Mouse (Mus musculus): Measurements from ENCODE around the gene Gfra4. TPM values are rescaled to one million over a fixed set of nuclear protein-coding genes. Genes with fewer than 3 reads are reported as not detected.
A peak's percentile ranks its signal among the peaks of the same experiment; 100 is the strongest.

Gene Gfra4
- polyA plus RNA-seq, 1 experiment from 2014 or later = 1.8 TPM

- Histone ChIP-seq H3K27ac (ENCODE audit: low read length) (no peak overlapping the region), H3K4me2 (ENCODE audit: low read depth, low read length) (no peak overlapping the region), H3K9ac (ENCODE audit: low read length) (no peak overlapping the region), H3K27me3 (ENCODE audit: control insufficient read depth, insufficient read depth, low read length) (peaks cover 13% of the 10 kb centered on the region; the same call in 1 of the 2 replicates), H3K36me3 (ENCODE audit: control insufficient read depth, insufficient read depth) (no peaks in the 10 kb centered on the region), H3K9me3 (replicated peaks; ENCODE audit: control insufficient read depth, low read length) (no peaks in the 10 kb centered on the region), H3K4me1 (ENCODE audit: control insufficient read depth, insufficient read depth, low read length) (peaks cover 8% of the 10 kb centered on the region), H3K4me3 (ENCODE audit: low read length) (no peak overlapping the region)
- WGBS = 61% methylated on average over 9 of the region's 9 CpGs
- no peak for ATAC-seq (replicated peaks; ENCODE audit: extremely low read depth, insufficient read depth, low FRiP score)
Measured at GRCm38 (mm10) chr2:131066342-131066741, 23.5 kb upstream of the Gfra4 start.

GRCm38 (mm10) chr2:131063404-131063864 lies 20.5 kb upstream of the Gfra4 start, which contains the start of gene Adam33:
Adam33 (minus strand) TSS chr2:131063814.
- H3K4me2 ChIP-seq (ENCODE audit: low read depth, low read length) = peak within 1 kb of the TSS; percentile 54
- H3K4me1 ChIP-seq (ENCODE audit: control insufficient read depth, insufficient read depth, low read length) = peaks cover 31% of the 10 kb centered on the region
- H3K36me3 ChIP-seq (ENCODE audit: control insufficient read depth, insufficient read depth) = no peaks in the 10 kb centered on the region
- 3% methylated on average over 23 of the region's 27 CpGs for WGBS
- ATAC-seq (replicated peaks; ENCODE audit: extremely low read depth, insufficient read depth, low FRiP score) = no peak; the same call in 1 of the 2 replicates
- no peak within 1 kb of the TSS for H3K27ac ChIP-seq (ENCODE audit: low read length)
- H3K27me3 ChIP-seq (ENCODE audit: control insufficient read depth, insufficient read depth, low read length) = peaks cover 13% of the 10 kb centered on the region; the same call in 1 of the 2 replicates
- H3K4me3 ChIP-seq (ENCODE audit: low read length) = peak within 1 kb of the TSS; percentile 26
- H3K9ac ChIP-seq (ENCODE audit: low read length) = peak within 1 kb of the TSS; percentile 57
- H3K9me3 ChIP-seq (replicated peaks; ENCODE audit: control insufficient read depth, low read length) = no peaks in the 10 kb centered on the region

GRCm38 (mm10) chr2:131061607-131062006 lies 18.7 kb upstream of the Gfra4 start:
- no peaks in the 10 kb centered on the region for H3K36me3 ChIP-seq (ENCODE audit: control insufficient read depth, insufficient read depth)
- H3K9ac ChIP-seq (ENCODE audit: low read length) = no peak overlapping the region
- no peaks in the 10 kb centered on the region for H3K9me3 ChIP-seq (replicated peaks; ENCODE audit: control insufficient read depth, low read length)
- no peak overlapping the region for H3K4me3 ChIP-seq (ENCODE audit: low read length)
- peak; percentile 50 for ATAC-seq (replicated peaks; ENCODE audit: extremely low read depth, insufficient read depth, low FRiP score)
- H3K4me1 ChIP-seq (ENCODE audit: control insufficient read depth, insufficient read depth, low read length) = peaks cover 31% of the 10 kb centered on the region
- H3K4me2 ChIP-seq (ENCODE audit: low read depth, low read length) = peak overlapping the region; percentile 7
- peak overlapping the region; percentile 47; the same call in 1 of the 2 replicates for H3K27ac ChIP-seq (ENCODE audit: low read length)
- 20% methylated on average over 5 of the region's 5 CpGs for WGBS
- peaks cover 13% of the 10 kb centered on the region; the same call in 1 of the 2 replicates for H3K27me3 ChIP-seq (ENCODE audit: control insufficient read depth, insufficient read depth, low read length)

- H3K27me3 ChIP-seq (ENCODE audit: control insufficient read depth, insufficient read depth, low read length) = peaks cover 16% of the 10 kb centered on the region
- H3K4me1 ChIP-seq (ENCODE audit: control insufficient read depth, insufficient read depth, low read length) = peaks cover 34% of the 10 kb centered on the region
- H3K4me2 ChIP-seq (ENCODE audit: low read depth, low read length) = no peak overlapping the region; the same call in 1 of the 2 replicates
- 60% methylated on average over 6 of the region's 6 CpGs for WGBS
- peak overlapping the region; percentile 47; the same call in 1 of the 2 replicates for H3K27ac ChIP-seq (ENCODE audit: low read length)
- no peak overlapping the region for H3K9ac ChIP-seq (ENCODE audit: low read length)
- ATAC-seq (replicated peaks; ENCODE audit: extremely low read depth, insufficient read depth, low FRiP score) = no peak
- no peaks in the 10 kb centered on the region for H3K9me3 ChIP-seq (replicated peaks; ENCODE audit: control insufficient read depth, low read length)
- H3K36me3 ChIP-seq (ENCODE audit: control insufficient read depth, insufficient read depth) = no peaks in the 10 kb centered on the region
- no peak overlapping the region for H3K4me3 ChIP-seq (ENCODE audit: low read length)
Measured at GRCm38 (mm10) chr2:131060784-131061183, 17.9 kb upstream of the Gfra4 start.

GRCm38 (mm10) chr2:131059781-131060540 lies 17.1 kb upstream of the Gfra4 start:
- H3K27ac ChIP-seq (ENCODE audit: low read length) = peak overlapping the region; percentile 76
- WGBS = 63% methylated on average over 9 of the region's 9 CpGs
- ATAC-seq (replicated peaks; ENCODE audit: extremely low read depth, insufficient read depth, low FRiP score) = no peak
- H3K9ac ChIP-seq (ENCODE audit: low read length) = 0 out of 2 replicates have a peak overlapping the region, but pooled peaks have one; percentile 23
- H3K4me1 ChIP-seq (ENCODE audit: control insufficient read depth, insufficient read depth, low read length) = peaks cover 38% of the 10 kb centered on the region
- no peaks in the 10 kb centered on the region for H3K36me3 ChIP-seq (ENCODE audit: control insufficient read depth, insufficient read depth)
- H3K27me3 ChIP-seq (ENCODE audit: control insufficient read depth, insufficient read depth, low read length) = peaks cover 21% of the 10 kb centered on the region
- no peaks in the 10 kb centered on the region for H3K9me3 ChIP-seq (replicated peaks; ENCODE audit: control insufficient read depth, low read length)
- H3K4me3 ChIP-seq (ENCODE audit: low read length) = no peak overlapping the region
- no peak overlapping the region; the same call in 1 of the 2 replicates for H3K4me2 ChIP-seq (ENCODE audit: low read depth, low read length)

GRCm38 (mm10) chr2:131059377-131059776 lies 16.5 kb upstream of the Gfra4 start:
- no peak for ATAC-seq (replicated peaks; ENCODE audit: extremely low read depth, insufficient read depth, low FRiP score)
- Histone ChIP-seq H3K36me3 (ENCODE audit: control insufficient read depth, insufficient read depth) (no peaks in the 10 kb centered on the region), H3K4me1 (ENCODE audit: control insufficient read depth, insufficient read depth, low read length) (peaks cover 43% of the 10 kb centered on the region), H3K9ac (ENCODE audit: low read length) (0 out of 2 replicates have a peak overlapping the region, but pooled peaks have one; percentile 23), H3K4me2 (ENCODE audit: low read depth, low read length) (no peak overlapping the region; the same call in 1 of the 2 replicates), H3K4me3 (ENCODE audit: low read length) (no peak overlapping the region), H3K27me3 (ENCODE audit: control insufficient read depth, insufficient read depth, low read length) (peaks cover 24% of the 10 kb centered on the region), H3K27ac (ENCODE audit: low read length) (peak overlapping the region; percentile 76), H3K9me3 (replicated peaks; ENCODE audit: control insufficient read depth, low read length) (no peaks in the 10 kb centered on the region)
- 13% methylated on average over 1 of the region's 1 CpGs for WGBS

GRCm38 (mm10) chr2:131058672-131059071 lies 15.8 kb upstream of the Gfra4 start:
- Histone ChIP-seq H3K27me3 (ENCODE audit: control insufficient read depth, insufficient read depth, low read length) (peaks cover 27% of the 10 kb centered on the region), H3K4me3 (ENCODE audit: low read length) (no peak overlapping the region), H3K9ac (ENCODE audit: low read length) (no peak overlapping the region), H3K36me3 (ENCODE audit: control insufficient read depth, insufficient read depth) (no peaks in the 10 kb centered on the region), H3K9me3 (replicated peaks; ENCODE audit: control insufficient read depth, low read length) (no peaks in the 10 kb centered on the region), H3K4me2 (ENCODE audit: low read depth, low read length) (no peak overlapping the region), H3K27ac (ENCODE audit: low read length) (no peak overlapping the region), H3K4me1 (ENCODE audit: control insufficient read depth, insufficient read depth, low read length) (peaks cover 46% of the 10 kb centered on the region)
- ATAC-seq (replicated peaks; ENCODE audit: extremely low read depth, insufficient read depth, low FRiP score) = no peak
- 88% methylated on average over 8 of the region's 8 CpGs for WGBS

- H3K27me3 ChIP-seq (ENCODE audit: control insufficient read depth, insufficient read depth, low read length) = peaks cover 38% of the 10 kb centered on the region
- WGBS = 3% methylated on average over 10 of the region's 10 CpGs
Measured at GRCm38 (mm10) chr2:131056191-131056590, 13.3 kb upstream of the Gfra4 start.

GRCm38 (mm10) chr2:131055631-131056030 lies 12.7 kb upstream of the Gfra4 start:
- no peak overlapping the region for H3K27ac ChIP-seq (ENCODE audit: low read length)
- WGBS = 4% methylated on average over 10 of the region's 10 CpGs
- ATAC-seq (replicated peaks; ENCODE audit: extremely low read depth, insufficient read depth, low FRiP score) = no peak
- H3K4me1 ChIP-seq (ENCODE audit: control insufficient read depth, insufficient read depth, low read length) = peaks cover 35% of the 10 kb centered on the region
- H3K4me2 ChIP-seq (ENCODE audit: low read depth, low read length) = peak overlapping the region; percentile 33; the same call in 1 of the 2 replicates
- H3K9me3 ChIP-seq (replicated peaks; ENCODE audit: control insufficient read depth, low read length) = no peaks in the 10 kb centered on the region
- H3K4me3 ChIP-seq (ENCODE audit: low read length) = no peak overlapping the region
- no peaks in the 10 kb centered on the region for H3K36me3 ChIP-seq (ENCODE audit: control insufficient read depth, insufficient read depth)
- H3K27me3 ChIP-seq (ENCODE audit: control insufficient read depth, insufficient read depth, low read length) = peaks cover 38% of the 10 kb centered on the region
- H3K9ac ChIP-seq (ENCODE audit: low read length) = no peak overlapping the region

More at GRCm38 (mm10) chr2:131056191-131056590, 13.3 kb upstream of the Gfra4 start:
- Histone ChIP-seq H3K9ac (ENCODE audit: low read length) (no peak overlapping the region), H3K27ac (ENCODE audit: low read length) (no peak overlapping the region), H3K4me2 (ENCODE audit: low read depth, low read length) (peak overlapping the region; percentile 33), H3K36me3 (ENCODE audit: control insufficient read depth, insufficient read depth) (no peaks in the 10 kb centered on the region), H3K4me3 (ENCODE audit: low read length) (no peak overlapping the region), H3K4me1 (ENCODE audit: control insufficient read depth, insufficient read depth, low read length) (peaks cover 40% of the 10 kb centered on the region), H3K9me3 (replicated peaks; ENCODE audit: control insufficient read depth, low read length) (no peaks in the 10 kb centered on the region)
- ATAC-seq (replicated peaks; ENCODE audit: extremely low read depth, insufficient read depth, low FRiP score) = no peak

Measured in heart, embryonic 16.5 days (tissue).